Mouse (Mus musculus) midbrain, embryonic 14.5 days (tissue): ENCODE measurements around the gene Eef1a1. TPM values are rescaled to one million over a fixed set of nuclear protein-coding genes. Genes with fewer than 3 reads are reported as not detected.

Experiments
- ATAC-seq: fragments of 200-750 bp; cut with Nextera tagmentation; 2 replicates; pipeline ENCODE4 v1.8.0; 2017; ENCODE audit warnings: moderate number of reproducible peaks, moderate library complexity; ENCODE audit not compliant: low FRiP score, low TSS enrichment
- DNase-seq: peaks from one replicate; pipeline ENCODE4 v3.0.0-alpha.2; 2015
- H3K27ac ChIP-seq: fragments of 300-500 bp; sonication (generic); replicated peaks from 2 replicates; pipeline ENCODE4 v1.5.1; 2014; ENCODE audit warnings: mild to moderate bottlenecking, low read depth, low read length, moderate library complexity
- H3K27me3 ChIP-seq: fragments of 300-500 bp; sonication (generic); 2 replicates; pipeline ENCODE4 v1.6.1; 2014; ENCODE audit warnings: low read length, control low read depth, mixed read lengths; ENCODE audit not compliant: control insufficient read depth, insufficient read depth
- H3K36me3 ChIP-seq: fragments of 300-500 bp; sonication (generic); 2 replicates; pipeline ENCODE4 v1.6.1; 2014; ENCODE audit warnings: low read length, control low read depth; ENCODE audit not compliant: control insufficient read depth, insufficient read depth
- H3K4me1 ChIP-seq: fragments of 300-500 bp; sonication (generic); 2 replicates; pipeline ENCODE4 v1.6.1; 2014; ENCODE audit warnings: mild to moderate bottlenecking, antibody characterized with exemption, low read length, control low read depth; ENCODE audit not compliant: control insufficient read depth, insufficient read depth
- H3K4me2 ChIP-seq: fragments of 300-500 bp; sonication (generic); 2 replicates; pipeline ENCODE4 v1.6.1; 2014; ENCODE audit warnings: mild to moderate bottlenecking, low read length, moderate library complexity
- H3K4me3 ChIP-seq: fragments of 300-500 bp; sonication (generic); replicated peaks from 2 replicates; pipeline ENCODE4 v1.5.1; 2014; ENCODE audit warnings: low read depth, low read length
- H3K9ac ChIP-seq: fragments of 300-500 bp; sonication (generic); replicated peaks from 2 replicates; pipeline ENCODE4 v1.6.1; 2014; ENCODE audit warnings: mild to moderate bottlenecking, low read length, moderate library complexity
- H3K9me3 ChIP-seq: fragments of 300-500 bp; sonication (generic); 2 replicates; pipeline ENCODE4 v1.6.1; 2016; ENCODE audit warnings: low read length, control low read depth, mixed read lengths; ENCODE audit not compliant: control insufficient read depth
- WGBS: fragments of 180-500 bp; shearing (Covaris S2); extraction: QIAGEN DNeasy Blood & Tissue Kit; methylation state at CpG from one replicate; pipeline ENCODE4 v1.1.7; 2014; 5-methylcytosine and 5-hydroxymethylcytosine counted together
- microRNA-seq: library from miRNA; unstranded; fragments of <30 nt; microRNA quantifications from one replicate; pipeline ENCODE4, GENCODE M21; 2016
- polyA plus RNA-seq: library from polyadenylated mRNA; unstranded; fragments of >200 nt; fragmentation: Nextera tagmentation; extraction: Ambion mirVana; gene quantifications from 2 replicates; pipeline ENCODE4 v1.2.1, GENCODE M21; 2014

Gene Eef1a1
- polyA plus RNA-seq, 1 experiment from 2014 or later, result 4,401 TPM

DNA sequence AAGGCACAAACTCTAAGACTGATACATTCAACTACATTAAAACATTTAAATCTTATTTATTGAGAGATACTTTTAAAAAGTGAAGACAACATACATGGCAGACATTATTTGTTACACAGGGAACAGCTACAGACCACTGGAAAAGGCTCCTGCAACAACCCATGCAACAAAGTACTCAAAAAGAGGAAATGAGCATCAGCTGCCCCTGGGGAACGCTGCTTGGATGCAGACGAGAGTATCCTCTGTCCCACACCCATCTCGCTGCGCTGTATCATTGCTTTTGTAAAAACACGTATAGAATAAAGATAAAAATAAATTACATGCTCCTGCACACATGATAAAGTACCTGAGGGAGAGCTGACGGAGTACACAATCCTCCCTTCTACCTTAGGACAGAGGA is 58.5 kb downstream of the Eef1a1 start:
- H3K36me3 ChIP-seq, result no peaks in the 10 kb centered on the region
- no peak overlapping the region for H3K9ac ChIP-seq
- no peak overlapping the region for H3K27ac ChIP-seq
- whole genome bisulfite sequencing, result 86% methylated on average over 6 of the region's 6 CpGs
- H3K4me1 ChIP-seq, result no peaks in the 10 kb centered on the region
- H3K4me3 ChIP-seq, result no peak overlapping the region
- ATAC-seq (no peak), DNase-seq (no peak)
- H3K27me3 ChIP-seq, result no peaks in the 10 kb centered on the region
- H3K4me2 ChIP-seq, result no peak overlapping the region
- H3K9me3 ChIP-seq, result no peaks in the 10 kb centered on the region

- H3K27me3 ChIP-seq, result no peaks in the 10 kb centered on the region
- no peaks in the 10 kb centered on the region for H3K36me3 ChIP-seq
- ATAC-seq, result no peak
- H3K27ac ChIP-seq, result no peak overlapping the region
- H3K4me2 ChIP-seq, result no peak overlapping the region
- no peak overlapping the region for H3K9ac ChIP-seq
- no peak for DNase-seq
- no peaks in the 10 kb centered on the region for H3K9me3 ChIP-seq
- H3K4me1 ChIP-seq, result no peaks in the 10 kb centered on the region
- no peak overlapping the region for H3K4me3 ChIP-seq
- WGBS, result 61% methylated on average over 2 of the region's 2 CpGs
These were observed 59.4 kb downstream of the Eef1a1 start for GRCm38 (mm10) chr9:78429551-78429950.

DNA sequence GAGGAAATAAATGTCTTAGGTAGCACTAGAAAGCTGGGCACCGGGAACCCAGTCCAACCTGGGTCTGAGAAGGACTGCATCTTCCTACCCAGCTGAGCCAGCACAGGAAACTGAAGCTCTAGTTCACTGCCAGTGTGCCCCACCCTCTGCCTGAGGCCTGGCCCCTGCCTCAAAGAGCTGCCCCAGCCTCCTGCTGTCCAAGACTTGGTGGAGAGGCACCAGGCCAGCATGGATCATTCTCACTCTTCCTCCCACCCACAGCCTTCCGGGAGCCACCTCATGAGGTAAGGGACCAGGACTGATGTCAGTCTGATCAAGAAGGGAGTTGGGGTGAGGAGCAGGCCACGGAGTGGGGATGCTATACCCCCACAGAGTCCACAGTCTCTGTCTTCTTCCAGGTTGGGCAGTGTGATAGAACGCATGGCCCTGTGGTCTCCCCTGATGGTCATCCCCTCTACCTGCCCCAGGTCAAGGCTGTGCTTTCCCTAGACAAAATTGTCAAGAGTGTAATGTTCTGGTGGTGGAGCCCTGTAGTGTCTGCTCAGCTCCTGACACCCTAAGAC is 60.0 kb downstream of the Eef1a1 start:
- Histone ChIP-seq H3K9ac (no peak overlapping the region), H3K27ac (no peak overlapping the region), H3K4me2 (no peak overlapping the region), H3K9me3 (no peaks in the 10 kb centered on the region), H3K36me3 (no peaks in the 10 kb centered on the region), H3K4me1 (no peaks in the 10 kb centered on the region), H3K27me3 (no peaks in the 10 kb centered on the region), H3K4me3 (no peak overlapping the region)
- ATAC-seq (no peak), DNase-seq (no peak)
- WGBS, result 85% methylated on average over 4 of the region's 4 CpGs

Small RNAs within 50 kb of the gene (microRNA-seq; reads per million reads assigned to microRNA genes)
- gene Gm26377, result not detected

Other genes starting within 250 kb of the Eef1a1 start
- not detected in 2 replicates for gene Gm3776, start 232.0 kb downstream of the Eef1a1 start, polyA plus RNA-seq
- gene Gm10639, start 199.2 kb downstream of the Eef1a1 start, polyA plus RNA-seq, result not detected in 2 replicates
- not detected in 2 replicates for gene Omt2a, start 174.4 kb downstream of the Eef1a1 start, polyA plus RNA-seq
- not detected in 2 replicates for gene Omt2b, start 161.6 kb downstream of the Eef1a1 start, polyA plus RNA-seq
- gene Gsta2, start 133.4 kb downstream of the Eef1a1 start, polyA plus RNA-seq, result not detected in 2 replicates
- gene Dppa5a, start 121.0 kb downstream of the Eef1a1 start, polyA plus RNA-seq, result 5.1 and 5.9 TPM in 2 replicates
- gene Ooep, start 110.4 kb downstream of the Eef1a1 start, polyA plus RNA-seq, result 6.6 and 6.8 TPM in 2 replicates
- gene Ddx43, start 93.4 kb downstream of the Eef1a1 start, polyA plus RNA-seq, result 0.35 and 0.53 TPM in 2 replicates
- 0.28 and 0.58 TPM in 2 replicates for gene Cgas, start 45.9 kb downstream of the Eef1a1 start, polyA plus RNA-seq
- gene Mto1, start 40.9 kb downstream of the Eef1a1 start, polyA plus RNA-seq, result 22.3 and 27.4 TPM in 2 replicates
- gene Gm17324, start 40.4 kb downstream of the Eef1a1 start, polyA plus RNA-seq, result 0.92 and 1.4 TPM in 2 replicates
- 13.7 and 16.9 TPM in 2 replicates for gene Slc17a5, start 98.9 kb upstream of the Eef1a1 start, polyA plus RNA-seq
- gene Cd109, start 126.4 kb upstream of the Eef1a1 start, polyA plus RNA-seq, result 0.97 and 1.8 TPM in 2 replicates